Mouse (Mus musculus): Measurements from ENCODE around the gene Vmn2r20.
"Not testable (repeated sequence)": the region's sequence is repeated elsewhere in the genome, so short reads cannot be mapped to it uniquely, and the experiment has no call there.

Gene Vmn2r20

GRCm38 (mm10) chr6:123418016-123418415 lies at the start of gene Vmn2r20:
TSS of gene Vmn2r20 (minus strand) at chr6:123418116.
- in situ Hi-C loops (cut with MboI) = not testable (repeated sequence)

- in situ Hi-C loops (cut with MboI) = not testable (repeated sequence)
These were observed 6.5 kb upstream of the Vmn2r20 start for GRCm38 (mm10) chr6:123424413-123424812.

- in situ Hi-C loops (cut with MboI) = not testable (repeated sequence)
These were observed 10.8 kb downstream of the Vmn2r20 start for GRCm38 (mm10) chr6:123406918-123407665.

GRCm38 (mm10) chr6:123388824-123389223 lies 29.1 kb downstream of the Vmn2r20 start:
- in situ Hi-C loops (cut with MboI) = not testable (repeated sequence)

GRCm38 (mm10) chr6:123346141-123346540 lies 71.8 kb downstream of the Vmn2r20 start:
- in situ Hi-C loops (cut with MboI) = no loop called here

- in situ Hi-C loops (cut with MboI) = no loop called here
These were observed 77.8 kb downstream of the Vmn2r20 start for GRCm38 (mm10) chr6:123340093-123340492.

- in situ Hi-C loops (cut with MboI) = no loop called here
These were observed 85.4 kb downstream of the Vmn2r20 start for GRCm38 (mm10) chr6:123332503-123332902.

All from mature B cell (primary cell).